Mouse (Mus musculus) macrophage (primary cell): ENCODE measurements around the gene Ttc13. TPM values are rescaled to one million over a fixed set of nuclear protein-coding genes. Genes with fewer than 3 reads are reported as not detected.
A peak's percentile ranks its signal among the peaks of the same experiment; 100 is the strongest.

Source experiments
- H3K27ac ChIP-seq: fragments of 350-480 bp; formaldehyde crosslinking; 2 replicates; pipeline ENCODE4 v1.9.0; 2021
- H3K36me3 ChIP-seq: fragments of 350-480 bp; formaldehyde crosslinking; 2 replicates; pipeline ENCODE4 v1.9.0; 2021; ENCODE audit errors: inconsistent target
- H3K4me3 ChIP-seq: fragments of 350-480 bp; formaldehyde crosslinking; 2 replicates; pipeline ENCODE4 v1.9.0; 2021; ENCODE audit errors: inconsistent target
- H3K79me2 ChIP-seq: fragments of 350-480 bp; formaldehyde crosslinking; 2 replicates; pipeline ENCODE4 v1.9.0; 2021; ENCODE audit errors: inconsistent target
- WGBS: methylation state at CpG from one replicate; pipeline ENCODE4 v1.1.7; 2026; ENCODE audit warnings: inconsistent platforms; ENCODE audit not compliant: missing documents; 5-methylcytosine and 5-hydroxymethylcytosine counted together
- polyA plus RNA-seq: library from polyadenylated mRNA; stranded (reverse); fragments of 250-400 nt; gene quantifications from 3 replicates; pipeline ENCODE4 v1.2.4, GENCODE M21; 2018; ENCODE audit warnings: inconsistent platforms

Ttc13 gene
- polyA plus RNA-seq, 1 experiment from 2014 or later = 37.6 TPM

GRCm38 (mm10) chr8:124682218-124682617 lies 39.6 kb downstream of the Ttc13 start:
- 65% methylated on average over 10 of the region's 10 CpGs for WGBS
- Histone ChIP-seq H3K79me2 (no peaks in the 10 kb centered on the region), H3K4me3 (no peak overlapping the region), H3K27ac (no peak overlapping the region), H3K36me3 (peaks cover 49% of the 10 kb centered on the region)

- no peak overlapping the region for H3K4me3 ChIP-seq
- H3K36me3 ChIP-seq = peaks cover 49% of the 10 kb centered on the region
- no peaks in the 10 kb centered on the region for H3K79me2 ChIP-seq
- WGBS = 86% methylated on average over 10 of the region's 10 CpGs
- H3K27ac ChIP-seq = no peak overlapping the region
Observed at GRCm38 (mm10) chr8:124681792-124682157, 40.0 kb downstream of the Ttc13 start.

GRCm38 (mm10) chr8:124681077-124681791 lies 40.5 kb downstream of the Ttc13 start:
- no peak overlapping the region for H3K27ac ChIP-seq
- no peak overlapping the region for H3K4me3 ChIP-seq
- H3K36me3 ChIP-seq = peaks cover 49% of the 10 kb centered on the region
- no peaks in the 10 kb centered on the region for H3K79me2 ChIP-seq
- WGBS = 92% methylated on average over 10 of the region's 10 CpGs

DNA sequence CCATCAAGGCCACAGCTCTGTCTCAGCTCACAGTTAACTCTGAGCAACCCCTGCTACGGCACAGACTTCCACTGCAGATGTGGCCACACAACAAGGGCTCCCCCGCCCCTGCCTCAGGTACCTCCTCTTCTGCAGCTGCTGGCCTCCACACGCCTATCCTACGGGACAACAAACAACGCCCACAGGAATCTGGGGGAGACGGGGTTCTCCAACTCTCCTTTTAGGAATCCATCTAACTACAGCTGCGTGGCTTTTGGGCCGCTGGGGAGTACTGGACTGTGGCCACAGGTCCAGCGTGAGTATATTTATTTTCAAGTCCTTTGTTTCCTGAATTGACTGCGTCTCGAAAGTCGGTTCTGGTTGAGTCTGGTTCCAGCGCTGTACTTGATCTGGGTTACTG lies 43.5 kb downstream of the Ttc13 start:
- H3K36me3 ChIP-seq = peaks cover 48% of the 10 kb centered on the region
- WGBS = 94% methylated on average over 13 of the region's 13 CpGs
- no peak overlapping the region for H3K4me3 ChIP-seq
- no peak overlapping the region for H3K27ac ChIP-seq
- H3K79me2 ChIP-seq = no peaks in the 10 kb centered on the region

- Histone ChIP-seq H3K36me3 (peaks cover 48% of the 10 kb centered on the region; the same call in 1 of the 2 replicates), H3K79me2 (no peaks in the 10 kb centered on the region), H3K27ac (no peak overlapping the region), H3K4me3 (no peak overlapping the region)
- 74% methylated on average over 12 of the region's 12 CpGs for WGBS
Observed at GRCm38 (mm10) chr8:124677486-124677885, 44.3 kb downstream of the Ttc13 start.

- 95% methylated on average over 7 of the region's 7 CpGs for WGBS
Observed at GRCm38 (mm10) chr8:124677078-124677477, 44.7 kb downstream of the Ttc13 start.

DNA sequence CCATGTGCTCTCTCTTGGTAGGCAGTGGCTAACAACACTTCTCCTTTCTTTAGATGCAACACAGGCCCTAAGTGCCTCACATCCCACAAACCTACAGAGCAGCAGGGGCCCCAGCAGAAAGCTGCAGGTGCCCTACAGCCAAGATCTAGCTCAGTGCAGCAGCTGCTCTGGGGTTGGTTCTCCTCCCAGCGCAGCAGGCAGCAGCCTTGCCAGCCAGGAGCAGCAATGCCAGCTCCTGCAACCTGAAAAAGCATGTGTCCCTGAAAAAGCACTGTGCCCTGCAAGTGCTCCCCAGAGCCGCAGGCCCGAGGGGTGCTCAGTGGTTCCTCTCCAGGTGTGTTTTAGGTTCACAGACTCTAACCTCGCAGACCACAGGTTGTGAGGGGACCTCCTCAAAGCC lies 45.1 kb downstream of the Ttc13 start:
- 91% methylated on average over 4 of the region's 4 CpGs for WGBS
- no peak overlapping the region for H3K4me3 ChIP-seq
- H3K27ac ChIP-seq = no peak overlapping the region
- H3K79me2 ChIP-seq = no peaks in the 10 kb centered on the region
- H3K36me3 ChIP-seq = peaks cover 48% of the 10 kb centered on the region; the same call in 1 of the 2 replicates

More at GRCm38 (mm10) chr8:124677078-124677477, 44.7 kb downstream of the Ttc13 start:
- no peaks in the 10 kb centered on the region for H3K79me2 ChIP-seq
- no peak overlapping the region for H3K27ac ChIP-seq
- peaks cover 48% of the 10 kb centered on the region; the same call in 1 of the 2 replicates for H3K36me3 ChIP-seq
- H3K4me3 ChIP-seq = no peak overlapping the region

- WGBS = 100% methylated on average over 2 of the region's 2 CpGs
Observed at GRCm38 (mm10) chr8:124672345-124672744, 49.4 kb downstream of the Ttc13 start.

DNA sequence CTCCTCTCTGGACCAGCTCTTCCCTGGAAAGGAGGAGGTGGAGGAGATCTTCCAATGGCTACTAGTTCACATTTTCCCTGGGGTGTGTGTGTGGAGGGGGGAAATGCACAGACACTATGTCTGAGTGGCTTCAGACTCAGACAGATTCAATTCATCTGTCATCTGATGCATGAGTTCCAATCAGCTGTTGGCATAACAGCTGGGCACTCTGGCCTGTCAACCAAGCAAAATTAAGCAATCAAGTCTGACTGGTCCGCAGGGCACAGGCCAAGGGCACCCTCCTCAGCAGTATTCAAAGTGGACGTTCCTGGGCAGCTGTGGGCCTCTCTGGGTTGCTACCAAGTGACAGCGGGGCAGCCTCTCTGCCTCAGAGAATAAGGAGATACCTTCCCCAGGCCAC lies 53.0 kb downstream of the Ttc13 start:
- no peak overlapping the region for H3K27ac ChIP-seq
- H3K4me3 ChIP-seq = no peak overlapping the region
- WGBS = 92% methylated on average over 3 of the region's 3 CpGs
- H3K79me2 ChIP-seq = no peaks in the 10 kb centered on the region
- H3K36me3 ChIP-seq = peaks cover 24% of the 10 kb centered on the region; the same call in 1 of the 2 replicates

More at GRCm38 (mm10) chr8:124672345-124672744, 49.4 kb downstream of the Ttc13 start:
- Histone ChIP-seq H3K4me3 (no peak overlapping the region), H3K36me3 (peaks cover 32% of the 10 kb centered on the region; the same call in 1 of the 2 replicates), H3K79me2 (no peaks in the 10 kb centered on the region), H3K27ac (no peak overlapping the region)

DNA sequence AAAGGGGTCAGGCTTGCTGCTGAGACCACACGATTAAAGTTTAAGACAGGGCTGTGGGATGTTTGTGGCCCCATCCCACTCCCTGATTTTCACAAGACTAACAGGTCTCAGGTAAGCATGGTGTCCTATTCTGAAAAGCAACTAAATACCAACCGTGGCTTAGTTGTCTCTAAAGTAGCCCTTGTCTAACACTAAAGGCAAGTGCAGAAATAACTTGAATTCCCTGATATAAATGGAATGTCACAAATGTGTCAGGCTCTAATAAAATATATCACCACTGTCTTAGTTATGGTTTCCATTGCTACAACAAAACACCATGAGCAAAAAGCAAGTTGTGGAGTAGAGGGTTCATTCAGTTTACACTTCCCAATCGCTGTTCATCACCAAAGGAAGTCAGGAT lies 57.4 kb downstream of the Ttc13 start:
- Histone ChIP-seq H3K27ac (no peak overlapping the region), H3K79me2 (no peaks in the 10 kb centered on the region), H3K4me3 (no peak overlapping the region), H3K36me3 (no peaks in the 10 kb centered on the region)
- WGBS = 85% methylated on average over 3 of the region's 3 CpGs

DNA sequence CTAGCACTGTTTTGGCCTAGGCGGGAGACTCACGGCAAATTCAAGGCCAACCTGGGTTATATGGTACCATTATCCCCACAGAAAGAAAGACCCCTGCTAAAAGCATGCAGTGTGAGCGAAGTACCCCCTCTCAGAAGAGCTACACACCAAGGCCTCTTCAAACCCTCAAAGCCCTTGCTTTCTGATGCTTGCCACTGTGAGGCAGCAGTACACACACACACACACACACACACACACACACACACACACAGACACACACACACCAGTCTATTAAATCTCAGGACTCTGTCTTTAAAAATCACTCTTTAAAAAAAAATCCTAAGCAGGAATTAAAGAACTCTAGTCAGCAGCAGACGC lies 57.9 kb downstream of the Ttc13 start:
- Histone ChIP-seq H3K27ac (no peak overlapping the region), H3K36me3 (no peaks in the 10 kb centered on the region), H3K79me2 (no peaks in the 10 kb centered on the region), H3K4me3 (no peak overlapping the region)
- WGBS = 79% methylated on average over 4 of the region's 4 CpGs

GRCm38 (mm10) chr8:124663112-124663873 lies 58.5 kb downstream of the Ttc13 start, which contains the start of gene 2310022B05Rik:
TSS of gene 2310022B05Rik (minus strand) at chr8:124663369.
- Histone ChIP-seq H3K36me3 (no peaks in the 10 kb centered on the region), H3K27ac (no peak within 1 kb of the TSS), H3K4me3 (peak within 1 kb of the TSS; percentile 52), H3K79me2 (no peaks in the 10 kb centered on the region)
- WGBS = 4% methylated on average over 65 of the region's 69 CpGs

GRCm38 (mm10) chr8:124662446-124663111 lies 59.2 kb downstream of the Ttc13 start:
- WGBS = 1% methylated on average over 49 of the region's 49 CpGs
- no peak overlapping the region for H3K27ac ChIP-seq
- H3K79me2 ChIP-seq = no peaks in the 10 kb centered on the region
- no peaks in the 10 kb centered on the region for H3K36me3 ChIP-seq
- peak overlapping the region; percentile 52 for H3K4me3 ChIP-seq

DNA sequence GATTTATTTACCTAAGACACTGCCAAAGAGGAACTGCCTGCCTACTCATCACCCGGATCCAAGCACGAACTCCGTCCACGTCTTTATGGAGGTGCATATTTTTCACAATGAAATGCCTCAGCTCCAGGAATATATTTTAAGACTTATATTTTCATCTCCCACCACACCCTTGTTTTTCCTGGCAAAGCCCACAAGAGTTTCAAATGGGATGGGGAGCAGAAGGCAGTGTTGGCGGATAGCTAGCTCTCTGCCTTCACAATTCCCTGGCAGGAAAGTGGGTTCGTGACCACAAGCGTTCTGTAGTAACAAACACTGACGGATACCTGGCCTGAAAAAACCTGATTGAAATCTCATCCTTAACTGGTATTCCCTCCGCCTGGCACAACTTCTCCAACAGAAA lies 60.0 kb downstream of the Ttc13 start:
- WGBS = 84% methylated on average over 9 of the region's 9 CpGs
- Histone ChIP-seq H3K36me3 (no peaks in the 10 kb centered on the region), H3K4me3 (peak overlapping the region; percentile 52), H3K79me2 (no peaks in the 10 kb centered on the region), H3K27ac (no peak overlapping the region)

DNA sequence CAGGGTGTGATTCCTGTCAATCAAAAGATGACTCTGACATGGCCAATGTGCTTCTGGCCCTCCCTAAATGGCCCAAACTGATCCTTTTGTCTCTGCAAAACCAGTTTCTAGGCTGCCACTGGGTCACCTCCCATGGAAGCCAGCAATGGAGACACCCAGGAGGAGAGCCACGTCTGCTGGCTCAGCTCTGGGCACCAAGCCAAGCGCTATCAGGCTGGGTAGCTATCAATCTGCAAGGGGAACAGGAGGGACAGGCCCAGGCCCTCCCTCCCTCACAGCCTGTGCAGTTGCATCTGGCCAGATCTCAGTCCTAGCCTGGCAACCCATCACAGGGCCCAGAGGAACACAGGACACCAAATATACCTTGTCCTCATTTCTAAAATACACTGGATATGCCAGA lies 63.4 kb downstream of the Ttc13 start:
- no peak overlapping the region for H3K4me3 ChIP-seq
- no peaks in the 10 kb centered on the region for H3K36me3 ChIP-seq
- WGBS = 89% methylated on average over 2 of the region's 2 CpGs
- H3K27ac ChIP-seq = no peak overlapping the region
- H3K79me2 ChIP-seq = no peaks in the 10 kb centered on the region
